Mouse (Mus musculus) CH12.LX (cell line): ENCODE results near the gene Pigo.

Experiments
- E2F4 ChIP-seq: IDR thresholded peaks from 2 replicates; pipeline ENCODE4 v1.6.1; 2011; ENCODE audit warnings: low read depth, low read length, improper control_type of control experiment; ENCODE audit not compliant: insufficient replicate concordance
- MAFK ChIP-seq: IDR thresholded peaks from 2 replicates; pipeline ENCODE4 v1.6.1; 2011; ENCODE audit warnings: low read length, improper control_type of control experiment; ENCODE audit not compliant: insufficient replicate concordance
- MAZ ChIP-seq: IDR thresholded peaks from 2 replicates; pipeline ENCODE4 v1.6.1; 2012; ENCODE audit warnings: low read depth, mild to moderate bottlenecking, inconsistent platforms, low read length, improper control_type of control experiment, moderate library complexity
- MYC ChIP-seq: IDR thresholded peaks from 2 replicates; pipeline ENCODE4 v1.6.1; 2011; ENCODE audit warnings: low read depth, mild to moderate bottlenecking, improper control_type of control experiment, low read length
- POLR2A ChIP-seq: IDR thresholded peaks from 2 replicates; pipeline ENCODE4 v1.6.1; 2011; ENCODE audit warnings: low read depth, mild to moderate bottlenecking, improper control_type of control experiment, low read length
- USF1 ChIP-seq: IDR thresholded peaks from 2 replicates; pipeline ENCODE4 v1.6.1; 2014; ENCODE audit warnings: low read depth, mild to moderate bottlenecking, inconsistent platforms, low read length, improper control_type of control experiment
- ZC3H11A ChIP-seq: IDR thresholded peaks from 2 replicates; pipeline ENCODE4 v1.6.1; 2012; ENCODE audit warnings: low read depth, mild to moderate bottlenecking, inconsistent platforms, low read length, improper control_type of control experiment
- ZMIZ1 ChIP-seq: IDR thresholded peaks from 2 replicates; pipeline ENCODE4 v1.6.1; 2012; ENCODE audit warnings: low read depth, mild to moderate bottlenecking, inconsistent platforms, low read length, improper control_type of control experiment

DNA sequence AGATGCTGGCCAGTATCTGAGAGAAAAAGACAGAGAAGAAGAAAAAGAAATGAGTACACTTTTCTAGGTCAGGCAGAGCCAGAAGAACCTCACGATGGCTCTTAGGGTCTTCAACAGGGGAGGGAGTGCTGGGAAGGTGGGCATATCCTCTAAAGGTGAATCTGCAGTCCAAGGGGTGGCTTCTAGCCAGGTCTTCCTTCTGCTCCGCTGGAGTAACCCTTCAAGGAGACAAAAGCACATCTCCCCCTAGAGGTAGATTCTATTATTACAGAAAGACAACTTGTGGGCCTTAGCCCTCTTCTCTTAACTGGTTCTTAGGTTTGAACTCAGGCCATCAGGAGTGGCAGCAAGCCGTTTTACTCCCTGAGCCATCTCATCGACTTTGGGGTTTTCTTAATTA is 27.0 kb upstream of the Pigo start:
- TF ChIP-seq POLR2A (no peak), USF1 (no peak), ZC3H11A (no peak), MAZ (no peak), MYC (no peak), E2F4 (no peak), ZMIZ1 (no peak), MAFK (no peak)
